Mouse (Mus musculus) thymus, adult 2 months (tissue): ENCODE measurements at regions not wholly inside any gene's neighbourhood (a gene's known extent, or its start where the extent isn't known, plus 50 kb on each side); places are given as distances from the start of the nearest gene placed in this dataset.

ENCODE experiments used
- CTCF ChIP-seq: fragments of 200-500 bp; IDR thresholded peaks from 2 replicates; pipeline ENCODE4 v1.5.1; 2012; ENCODE audit warnings: mild to moderate bottlenecking, control low read depth, low read length, moderate library complexity, borderline replicate concordance; ENCODE audit not compliant: control insufficient read depth, poor library complexity, insufficient read depth; ENCODE audit errors: extremely low read depth
- POLR2A ChIP-seq: fragments of 200-500 bp; IDR thresholded peaks from 2 replicates; pipeline ENCODE4 v1.6.1; 2012; ENCODE audit warnings: mild to moderate bottlenecking, low read length, control low read depth, moderate library complexity; ENCODE audit not compliant: control insufficient read depth, poor library complexity, insufficient read depth; ENCODE audit errors: extremely low read depth

- TF ChIP-seq CTCF (no peak), POLR2A (no peak)
These were observed 197.1 kb downstream of the Car8 start for GRCm38 (mm10) chr4:8041776-8042175.
